Mouse (Mus musculus) megakaryocyte, embryonic 14.5 days (primary cell): ENCODE measurements around the gene Rnf113a2.

Source experiments
- FLI1 ChIP-seq: IDR thresholded peaks from 2 replicates; pipeline ENCODE4 v1.6.1; 2012; ENCODE audit warnings: low read length, inconsistent platforms, mixed read lengths
- GATA1 ChIP-seq: IDR thresholded peaks from 3 replicates; pipeline ENCODE4 v1.6.1; 2012; ENCODE audit warnings: mixed read lengths, low read length, inconsistent platforms, borderline replicate concordance

DNA sequence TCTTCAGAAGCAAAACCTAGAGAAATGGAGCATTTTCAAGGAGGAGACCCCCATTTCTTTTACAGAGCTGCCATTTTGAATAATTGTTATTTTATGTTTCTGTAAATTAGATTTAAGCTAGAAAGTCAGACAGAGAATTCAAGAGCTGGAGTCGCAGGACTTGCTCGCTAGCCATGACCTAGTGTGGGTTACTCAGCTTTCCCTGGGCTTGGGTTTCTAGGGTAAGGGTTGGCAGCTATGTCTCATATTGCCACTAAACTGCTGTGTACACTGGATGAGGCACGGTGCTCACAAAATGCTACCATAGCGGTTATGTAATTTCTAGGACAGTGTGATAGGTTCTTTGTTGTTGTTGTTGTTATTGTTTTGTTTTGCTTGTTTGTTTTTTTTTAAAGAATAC lies 24.3 kb upstream of the Rnf113a2 start:
- TF ChIP-seq GATA1 (no peak), FLI1 (no peak)
